Mouse (Mus musculus): ENCODE results near the gene Kctd4.
"Not testable (repeated sequence)": the region's sequence is repeated elsewhere in the genome, so short reads cannot be mapped to it uniquely, and the experiment has no call there.

Kctd4 gene

GRCm38 (mm10) chr14:75954766-75955165 lies at the start of gene Kctd4:
Kctd4 (plus strand) TSS chr14:75955009.
- no peak for DNase-seq (ENCODE audit: low spot score)

DNA sequence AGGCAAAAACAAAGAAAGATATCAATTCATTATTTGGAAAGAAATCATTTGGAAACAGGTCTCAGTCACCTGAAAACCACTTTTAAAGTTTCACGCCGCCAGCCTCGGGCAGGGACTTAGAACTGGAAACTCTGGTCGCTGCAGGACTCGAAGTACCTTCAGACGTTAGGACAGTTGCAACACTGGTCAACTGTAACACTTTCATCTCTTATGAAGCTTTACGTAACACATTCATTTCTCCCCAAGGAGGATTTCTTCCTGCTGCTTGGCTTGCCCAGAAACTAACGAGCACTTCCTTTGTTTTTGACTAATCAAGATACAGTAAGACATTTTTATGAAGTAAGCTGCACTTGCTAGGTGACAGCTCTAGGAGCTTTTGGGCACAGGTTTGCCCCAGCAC lies 47.9 kb upstream of the Kctd4 start:
- DNase-seq (ENCODE audit: low spot score) = no peak

GRCm38 (mm10) chr14:75911968-75912367 lies 42.8 kb upstream of the Kctd4 start:
- DNase-seq (ENCODE audit: low spot score) = no peak

DNA sequence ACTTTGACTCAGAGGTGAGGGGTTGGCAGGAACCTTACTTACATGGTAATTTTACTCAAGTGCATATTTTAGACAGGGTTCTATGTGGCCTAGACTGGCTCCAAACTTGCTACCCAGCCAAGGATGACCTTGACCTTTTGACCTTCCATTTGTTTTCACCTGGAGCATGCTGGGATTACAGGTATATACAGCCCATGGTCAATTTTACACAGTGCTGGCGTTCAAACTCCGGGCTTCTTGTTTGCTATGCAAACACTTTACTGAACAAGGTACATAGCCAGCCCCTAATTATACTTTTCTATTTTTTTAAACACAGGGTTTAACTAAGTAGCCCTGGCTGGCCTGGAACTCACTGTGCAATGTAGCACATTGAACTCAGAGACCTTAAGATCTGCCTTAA lies 42.1 kb upstream of the Kctd4 start:
- DNase-seq (ENCODE audit: low spot score) = no peak

- no peak for DNase-seq (ENCODE audit: low spot score)
These were observed 31.3 kb upstream of the Kctd4 start for GRCm38 (mm10) chr14:75923314-75924052.

DNA sequence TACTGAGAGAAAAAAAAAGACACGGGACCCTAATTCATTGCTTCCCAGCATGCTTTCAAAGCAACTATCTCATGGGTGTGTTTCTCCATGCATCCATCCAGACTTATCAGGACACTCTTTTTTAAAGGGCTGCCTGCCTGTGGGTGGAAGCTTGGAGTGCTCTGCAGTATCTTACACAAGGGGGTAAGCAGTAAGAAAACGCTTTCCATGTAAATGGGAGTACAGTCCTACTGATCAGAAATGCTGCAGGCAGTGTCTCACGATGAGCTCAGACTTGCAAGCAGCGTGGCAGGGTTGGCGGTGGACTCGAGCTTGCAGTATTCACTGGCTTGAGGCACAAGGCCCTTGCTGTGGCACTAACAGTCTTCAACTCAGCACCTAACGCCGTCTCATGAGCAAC lies 25.1 kb upstream of the Kctd4 start:
- DNase-seq (ENCODE audit: low spot score) = not testable (repeated sequence)

DNA sequence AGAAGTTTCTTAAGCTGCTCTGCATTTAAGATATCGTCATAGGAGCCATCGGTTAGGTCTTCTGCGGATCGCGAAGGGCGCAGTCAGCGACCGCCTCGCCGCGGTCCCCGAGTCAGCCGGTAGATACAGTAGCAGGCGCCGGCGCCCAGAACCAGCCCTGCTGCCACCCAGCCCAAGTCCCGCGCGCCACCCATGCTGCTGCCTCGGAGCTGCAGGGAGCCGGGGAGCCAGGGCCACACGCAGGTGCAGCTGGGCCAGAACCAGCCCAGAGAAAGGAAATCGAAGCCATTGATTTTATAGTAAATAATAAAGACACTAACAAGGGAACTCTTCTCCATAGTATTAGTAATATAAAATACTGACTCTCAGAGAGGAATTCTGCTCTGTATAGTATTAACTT lies 23.5 kb upstream of the Kctd4 start:
- DNase-seq (ENCODE audit: low spot score) = no peak

GRCm38 (mm10) chr14:75934359-75934758 lies 20.4 kb upstream of the Kctd4 start:
- DNase-seq (ENCODE audit: low spot score) = no peak

GRCm38 (mm10) chr14:75937714-75938113 lies 17.1 kb upstream of the Kctd4 start:
- no peak for DNase-seq (ENCODE audit: low spot score)

DNA sequence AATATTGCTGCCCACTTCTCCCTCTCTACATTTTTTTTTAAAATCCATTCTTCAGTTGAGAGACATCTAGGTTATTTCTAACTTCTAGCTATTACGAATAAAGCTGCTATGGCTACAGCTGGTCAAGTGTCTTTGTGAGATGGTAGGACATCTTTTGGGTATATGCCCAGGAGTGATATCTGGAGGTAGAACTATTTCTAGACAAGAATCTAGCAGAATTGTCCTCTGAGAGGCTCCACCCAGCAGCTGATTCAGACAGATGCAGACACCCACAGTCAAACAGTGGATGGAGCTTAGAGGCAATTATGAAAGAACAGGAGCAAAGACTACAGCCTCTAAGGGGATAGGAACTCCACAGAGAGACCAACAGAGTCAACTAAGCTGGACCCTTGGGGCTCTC lies 13.3 kb upstream of the Kctd4 start:
- DNase-seq (ENCODE audit: low spot score) = no peak

DNA sequence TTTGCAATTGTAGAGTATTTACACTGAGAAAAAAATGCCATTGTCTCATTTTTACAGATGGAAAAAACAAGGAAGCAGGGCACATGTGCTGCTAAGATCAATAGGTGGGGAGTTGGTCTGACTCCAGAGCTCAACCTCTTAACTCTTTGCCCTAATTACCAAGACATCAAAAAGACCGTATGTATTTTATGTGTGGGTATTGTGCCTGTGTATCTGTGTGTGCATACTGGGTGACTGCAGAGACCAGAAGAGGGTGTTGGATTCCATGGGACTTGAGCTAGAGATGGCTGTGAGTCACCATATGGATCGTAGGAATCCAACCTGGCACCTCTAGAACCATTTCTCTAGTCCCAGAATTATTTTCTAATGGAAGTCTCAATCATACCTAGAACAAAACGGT lies 12.4 kb upstream of the Kctd4 start:
- no peak for DNase-seq (ENCODE audit: low spot score)

DNA sequence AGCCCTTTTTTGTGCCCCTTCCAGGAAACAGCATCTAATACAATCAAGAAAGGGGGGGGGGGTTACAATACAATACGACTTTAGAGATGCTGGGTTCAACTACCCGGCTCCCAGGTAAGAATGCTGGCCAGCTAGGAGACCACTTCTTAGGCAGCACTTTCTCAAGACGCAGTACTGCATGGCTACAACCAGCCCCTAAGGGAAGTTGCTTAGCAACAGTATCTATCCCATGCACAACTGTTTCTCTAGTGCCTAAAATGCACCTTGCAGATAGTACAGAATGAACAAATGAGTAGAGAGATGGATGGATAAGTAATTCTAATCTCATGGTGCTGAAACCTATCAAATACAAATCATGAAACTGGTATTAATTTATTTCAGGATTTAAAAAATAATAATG lies 7.1 kb upstream of the Kctd4 start:
- no peak for DNase-seq (ENCODE audit: low spot score)

DNA sequence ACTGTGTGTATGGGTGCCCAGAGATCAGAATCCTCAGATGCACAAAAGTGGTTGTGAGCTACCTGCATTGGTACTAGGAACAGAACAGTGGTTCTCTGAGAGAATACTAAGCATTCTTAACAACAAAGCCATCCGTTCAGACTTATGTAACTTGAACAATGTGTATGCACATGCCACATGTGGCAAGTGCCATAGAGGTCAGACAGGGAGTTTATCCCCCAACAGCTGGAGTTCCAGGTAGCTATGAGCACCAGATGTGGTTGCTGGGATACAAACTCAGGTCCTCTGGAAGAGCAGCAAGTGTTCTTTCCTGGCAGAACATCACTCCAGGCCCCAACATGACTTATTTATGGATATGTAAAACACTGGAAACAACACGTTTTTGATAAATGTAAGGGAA lies 1.8 kb upstream of the Kctd4 start:
- DNase-seq (ENCODE audit: low spot score) = no peak

DNA sequence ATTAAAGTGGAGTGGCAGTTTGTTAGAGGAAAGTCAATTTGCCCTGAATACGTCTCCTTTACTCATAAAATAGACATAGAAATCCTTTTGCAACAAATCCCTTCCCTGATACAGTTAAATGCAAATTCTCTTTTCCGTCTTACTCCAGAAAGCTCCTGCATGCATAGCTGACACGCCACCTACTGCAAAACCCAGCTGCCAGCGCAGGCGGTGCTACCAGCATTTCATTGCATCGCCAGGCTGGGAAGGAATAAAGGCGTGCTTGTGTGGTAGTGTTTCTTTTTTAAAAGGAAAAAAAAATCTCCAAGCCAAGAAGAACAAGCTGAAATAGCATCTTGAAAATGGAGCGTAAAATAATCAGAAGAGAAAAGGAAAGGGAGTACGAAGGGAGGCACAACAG lies 7.4 kb downstream of the Kctd4 start:
- DNase-seq (ENCODE audit: low spot score) = no peak

- DNase-seq (ENCODE audit: low spot score) = no peak
These were observed 8.4 kb downstream of the Kctd4 start for GRCm38 (mm10) chr14:75963215-75963614.

DNA sequence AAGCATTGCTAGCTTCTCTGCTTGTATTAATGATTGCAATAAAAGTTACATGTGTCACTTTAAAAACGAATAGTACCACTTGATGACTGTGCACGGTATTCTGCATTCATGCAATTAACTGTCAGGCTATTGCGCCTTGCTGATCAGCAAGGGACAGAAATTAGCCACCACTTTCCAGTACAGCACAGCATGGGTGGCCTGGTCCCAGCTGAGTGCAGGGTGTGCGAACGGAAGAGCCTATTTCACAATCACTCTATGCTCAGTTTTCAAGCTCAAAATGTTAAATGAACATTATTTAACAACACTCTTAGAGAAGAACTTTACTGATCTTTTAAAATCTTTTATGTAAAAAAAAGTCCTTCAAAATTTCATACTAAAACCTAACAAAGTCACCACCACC lies 9.2 kb downstream of the Kctd4 start:
- no peak for DNase-seq (ENCODE audit: low spot score)

DNA sequence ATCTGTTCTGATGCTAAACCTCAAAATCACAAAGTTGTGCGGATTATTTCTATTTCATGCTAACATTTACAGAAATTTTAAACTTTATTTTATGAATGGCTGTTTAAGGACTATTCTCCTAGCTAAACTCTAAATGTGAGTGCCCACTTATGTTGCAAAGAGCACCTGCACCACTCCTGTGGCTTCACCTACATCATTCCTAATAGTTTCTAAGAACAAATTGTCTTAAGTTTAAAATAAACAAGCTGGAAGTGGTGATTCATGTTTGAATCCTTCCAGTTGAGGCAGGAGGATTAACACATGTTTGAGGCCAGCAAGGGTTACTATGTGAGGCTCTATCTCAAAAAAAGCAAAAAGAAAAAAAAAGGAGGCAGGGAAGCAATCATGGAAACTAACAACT lies 9.6 kb downstream of the Kctd4 start:
- DNase-seq (ENCODE audit: low spot score) = no peak

GRCm38 (mm10) chr14:75967291-75967690 lies 12.5 kb downstream of the Kctd4 start:
- no peak for DNase-seq (ENCODE audit: low spot score)

DNA sequence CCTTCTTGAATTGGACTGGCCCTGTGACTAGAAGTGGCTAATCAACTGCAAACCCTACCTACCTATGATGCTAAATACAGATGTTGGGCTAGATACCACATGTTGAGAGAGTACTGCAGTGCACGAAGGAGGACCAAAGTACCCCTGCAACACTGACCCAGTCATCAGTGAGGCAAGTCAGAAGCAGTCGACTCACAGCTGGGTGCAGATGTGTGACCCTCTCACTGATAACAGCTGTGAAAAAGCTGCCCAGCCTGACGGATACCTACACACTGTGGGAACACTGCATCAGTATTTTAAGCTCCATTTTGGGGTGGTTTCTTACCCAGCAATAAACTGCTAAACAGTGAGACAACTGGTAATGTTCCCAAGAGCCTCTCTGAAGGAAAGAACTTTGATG lies 21.3 kb downstream of the Kctd4 start:
- no peak for DNase-seq (ENCODE audit: low spot score)

DNA sequence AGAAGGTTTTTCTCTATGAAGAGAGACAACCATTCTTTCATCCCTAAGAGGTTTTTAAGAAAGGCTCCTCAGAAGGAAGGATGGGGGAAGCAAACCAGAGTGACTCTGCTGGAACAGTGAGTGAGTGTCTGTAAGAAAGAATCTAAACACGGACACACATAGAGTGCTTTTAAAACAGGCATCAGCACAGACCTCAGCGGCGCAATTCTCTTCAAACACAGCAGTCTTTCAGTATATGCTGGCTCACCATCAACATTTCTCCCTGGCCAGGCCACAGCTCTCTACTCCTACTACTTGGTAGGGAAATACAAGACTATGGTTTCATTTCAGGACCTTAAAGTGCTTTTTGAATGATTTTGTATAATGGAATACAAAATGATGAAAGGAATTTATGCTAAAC lies 26.4 kb downstream of the Kctd4 start:
- no peak for DNase-seq (ENCODE audit: low spot score)

GRCm38 (mm10) chr14:75983891-75984290 lies 29.1 kb downstream of the Kctd4 start:
- no peak for DNase-seq (ENCODE audit: low spot score)

- DNase-seq (ENCODE audit: low spot score) = peak; percentile 80
These were observed 30.3 kb downstream of the Kctd4 start for GRCm38 (mm10) chr14:75985112-75985511.

DNA sequence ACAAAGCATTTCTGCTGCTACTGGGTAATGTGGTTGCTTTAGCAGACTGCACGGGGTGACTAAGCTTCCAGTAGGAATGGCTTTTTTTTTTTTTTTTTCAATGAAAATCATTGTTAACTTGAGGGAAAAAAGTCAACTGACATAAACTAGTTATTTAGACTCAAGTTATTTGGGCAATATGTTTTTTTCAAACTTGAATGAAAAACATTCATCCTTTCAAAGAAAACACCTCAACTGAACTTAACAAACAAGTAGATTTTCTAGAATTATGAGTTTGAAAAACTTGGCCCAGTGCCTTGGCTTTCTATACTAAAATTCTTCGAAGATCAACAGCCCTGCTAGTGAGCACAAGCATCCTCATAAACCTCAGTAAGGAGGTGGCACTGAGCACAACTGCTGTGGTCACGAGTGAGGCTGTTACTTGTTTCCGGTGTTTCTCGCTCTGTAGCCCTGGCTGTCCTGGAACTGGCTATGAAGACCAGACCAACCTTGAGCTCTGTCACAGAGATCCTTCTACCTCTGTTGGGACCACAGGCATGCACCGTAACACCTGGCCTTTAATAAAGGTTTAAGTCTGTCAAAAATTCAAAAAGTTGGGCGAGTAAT lies 32.2 kb downstream of the Kctd4 start:
- DNase-seq (ENCODE audit: low spot score) = no peak

DNA sequence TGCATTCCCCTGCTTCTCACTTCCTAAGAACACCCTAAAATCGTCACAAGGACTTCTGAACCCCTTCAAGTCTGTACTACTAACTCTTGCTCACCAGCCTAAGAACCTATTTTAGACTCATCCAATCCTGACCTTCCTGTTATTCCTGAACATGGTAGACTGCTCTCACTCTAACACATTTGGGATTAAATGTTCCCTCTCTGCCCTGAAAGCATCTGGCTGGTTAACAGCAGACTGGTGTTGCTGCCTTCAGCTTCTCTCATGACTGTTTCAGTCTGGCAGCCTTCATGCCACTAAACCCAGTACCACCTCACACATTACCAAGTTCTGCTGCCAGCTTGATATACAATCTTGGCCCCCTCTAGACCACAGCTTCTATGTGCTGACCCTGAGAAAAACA lies 34.4 kb downstream of the Kctd4 start:
- DNase-seq (ENCODE audit: low spot score) = no peak
